Mouse (Mus musculus): ENCODE data around the gene Kmt5a. TPM values are rescaled to one million over a fixed set of nuclear protein-coding genes. Genes with fewer than 3 reads are reported as not detected.
"Not testable (repeated sequence)": the region's sequence is repeated elsewhere in the genome, so short reads cannot be mapped to it uniquely, and the experiment has no call there.

The Kmt5a gene
- polyA plus RNA-seq, 1 experiment = 53.7 TPM

GRCm38 (mm10) chr5:124445621-124446293, 6.0 kb downstream of the Kmt5a start:
- peak; percentile 71 for DNase-seq (ENCODE audit: low spot score)

- peak; percentile 60 for DNase-seq (ENCODE audit: low spot score)
Measured at GRCm38 (mm10) chr5:124446301-124446881, 6.7 kb downstream of the Kmt5a start.

GRCm38 (mm10) chr5:124449494-124449893, 9.8 kb downstream of the Kmt5a start:
- no peak for DNase-seq (ENCODE audit: low spot score)

DNA sequence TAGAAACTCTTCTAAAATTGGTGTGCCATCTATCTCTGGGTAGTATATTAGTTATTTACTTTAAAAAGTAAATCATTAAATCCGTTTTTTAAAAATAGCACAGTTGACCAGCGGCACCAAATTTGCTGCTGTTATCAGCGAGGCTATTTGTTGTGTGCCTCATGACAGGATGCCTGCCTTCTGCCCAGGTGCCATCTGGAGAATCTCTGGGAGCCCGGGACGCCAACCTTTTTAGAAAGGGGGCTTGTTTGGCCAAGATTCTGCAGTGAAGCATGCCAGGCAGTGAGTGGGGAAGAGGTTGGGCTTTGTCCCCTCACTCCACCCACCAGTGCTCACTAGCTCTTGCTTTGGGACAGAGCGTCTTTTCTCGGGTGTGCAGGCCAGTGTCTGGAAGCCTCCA, 10.3 kb downstream of the Kmt5a start:
- no peak for DNase-seq (ENCODE audit: low spot score)

DNA sequence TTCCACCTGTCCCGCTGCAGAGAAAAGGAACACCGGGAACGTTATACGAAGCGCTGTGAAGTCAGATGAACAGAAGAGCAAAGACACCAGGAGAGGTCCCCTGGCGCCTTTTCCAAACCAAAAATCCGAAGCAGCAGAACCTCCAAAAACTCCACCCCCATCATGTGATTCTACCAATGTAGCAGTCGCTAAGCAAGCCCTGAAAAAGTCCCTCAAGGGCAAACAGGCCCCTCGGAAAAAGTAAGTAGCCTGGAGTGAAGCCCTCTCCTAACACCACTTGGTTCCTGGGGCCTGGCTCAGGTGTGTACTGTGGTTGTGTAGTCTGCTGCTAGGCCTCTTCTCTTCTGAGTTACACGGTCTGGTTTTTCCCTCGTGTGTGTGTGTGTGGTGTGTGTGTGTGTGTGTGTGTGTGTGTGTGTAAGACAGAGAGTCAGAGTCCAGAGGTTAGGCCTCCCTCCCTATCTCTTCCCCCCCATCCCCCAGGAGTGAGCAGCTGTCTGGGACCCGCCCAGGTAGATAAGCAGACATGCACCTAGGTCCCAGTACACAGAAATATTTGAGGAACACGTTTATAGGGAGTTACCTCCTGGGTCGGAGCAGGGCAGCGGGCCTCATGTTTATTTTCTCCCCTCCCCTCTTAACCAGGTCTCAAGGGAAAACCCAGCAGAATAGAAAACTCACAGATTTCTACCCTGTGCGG, 11.1 kb downstream of the Kmt5a start:
- no peak for DNase-seq (ENCODE audit: low spot score)

DNA sequence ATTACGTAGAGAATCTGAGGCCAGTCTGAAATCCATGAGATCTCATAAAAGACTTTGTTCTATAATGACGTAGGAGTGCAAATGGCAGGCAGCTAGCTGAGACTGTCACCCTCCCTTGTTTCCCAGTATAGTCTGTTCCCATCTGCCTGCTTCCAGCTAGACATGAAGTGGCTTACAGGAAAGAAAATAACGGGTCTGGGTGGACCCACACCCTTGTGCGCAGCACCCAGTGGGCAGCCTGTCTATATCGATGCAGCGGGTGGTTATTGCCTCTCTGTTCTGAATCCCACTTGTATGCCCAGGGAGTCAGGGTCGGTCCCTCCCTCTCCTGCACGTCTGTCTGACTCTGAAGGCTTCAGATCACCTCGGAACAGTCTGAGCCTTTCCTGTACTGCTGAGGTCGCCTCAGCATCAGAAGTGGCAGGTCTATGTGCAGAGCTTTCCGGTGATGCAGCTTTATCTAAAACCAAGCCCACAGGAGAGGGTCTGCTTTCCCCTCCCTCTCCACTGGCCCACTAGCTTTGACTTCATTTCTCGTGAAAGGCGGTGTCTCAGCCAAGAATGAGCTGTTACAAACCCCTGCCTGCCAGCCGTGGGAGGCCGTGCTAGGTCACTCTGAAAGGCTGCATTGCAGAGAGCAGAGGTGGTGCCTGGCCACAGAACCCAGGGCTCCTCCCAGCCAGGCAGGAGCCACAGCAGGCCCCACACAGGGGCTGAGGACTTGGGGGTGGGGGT, 12.9 kb downstream of the Kmt5a start:
- DNase-seq (ENCODE audit: low spot score) = no peak

DNA sequence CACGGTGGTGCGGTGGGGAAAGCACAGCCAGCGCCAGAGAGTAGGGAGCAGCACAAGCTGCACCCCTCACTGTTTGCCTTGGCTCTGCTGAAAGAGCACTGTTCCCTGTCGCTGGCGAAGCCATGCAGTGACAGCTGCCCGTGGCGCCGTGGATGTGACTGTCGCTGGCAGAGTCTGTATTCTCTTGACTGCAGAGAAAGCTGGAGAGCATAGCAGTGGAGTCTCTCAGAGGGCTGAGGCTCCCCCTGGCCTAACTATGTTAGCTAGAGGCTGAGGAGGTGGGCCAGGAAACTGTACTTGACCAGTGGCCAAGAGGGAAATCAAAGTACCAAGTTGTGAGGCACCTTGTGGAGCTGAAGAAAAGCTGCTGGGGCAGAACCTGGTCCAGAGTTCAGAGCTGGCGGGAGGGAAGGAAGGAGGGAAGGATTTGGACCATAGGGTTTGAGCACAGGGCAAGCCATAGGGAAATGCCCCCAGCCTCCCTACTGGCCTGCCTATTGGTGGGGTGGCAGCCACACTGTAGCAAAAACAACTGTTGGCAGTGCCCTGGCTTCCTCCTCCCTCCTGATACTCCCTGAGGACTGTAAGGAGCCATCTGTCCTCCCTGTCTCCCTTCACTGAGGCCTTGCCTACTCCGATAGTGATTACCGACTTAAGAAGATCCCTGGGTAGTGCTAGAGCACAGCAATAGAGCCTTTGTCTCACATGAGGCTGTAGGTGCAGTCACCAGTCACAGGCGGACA, 13.8 kb downstream of the Kmt5a start:
- DNase-seq (ENCODE audit: low spot score) = no peak

DNA sequence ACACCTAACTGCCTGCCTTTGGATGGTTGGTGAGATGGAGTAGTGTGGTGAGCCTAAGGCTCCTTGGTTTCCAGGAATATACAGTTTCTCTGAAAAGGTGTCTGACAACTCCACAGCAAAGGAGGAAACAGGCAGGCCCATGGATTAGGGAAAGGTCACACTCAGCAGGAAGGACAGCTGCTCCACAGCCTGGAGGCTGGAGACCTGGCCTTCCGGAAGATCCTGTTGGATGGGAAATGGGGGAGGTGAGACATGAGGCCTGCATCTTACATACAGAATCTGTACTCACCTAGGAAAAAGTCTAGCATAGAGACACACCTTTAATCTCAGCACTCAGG, 14.3 kb downstream of the Kmt5a start:
- DNase-seq (ENCODE audit: low spot score) = no peak

DNA sequence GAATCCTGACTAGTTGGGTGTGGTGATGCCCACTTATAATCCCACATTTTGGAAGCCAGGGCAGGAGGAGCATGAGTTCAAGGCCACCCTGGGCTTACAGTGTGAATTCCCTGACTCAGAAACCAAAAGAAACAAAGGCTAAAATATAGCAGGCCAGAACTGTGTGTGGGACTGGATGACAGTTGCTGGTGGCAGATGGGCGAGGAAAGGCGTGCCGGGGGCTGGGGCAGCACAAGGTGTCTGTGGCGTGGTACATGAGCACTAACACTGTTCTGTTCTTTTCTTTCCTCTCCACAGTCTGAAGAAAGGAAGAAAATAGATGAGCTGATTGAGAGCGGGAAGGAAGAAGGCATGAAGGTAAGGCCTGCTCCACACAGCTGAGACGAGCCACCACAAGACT, 17.0 kb downstream of the Kmt5a start:
- no peak for DNase-seq (ENCODE audit: low spot score)

GRCm38 (mm10) chr5:124460922-124461321, 21.2 kb downstream of the Kmt5a start:
- not testable (repeated sequence) for DNase-seq (ENCODE audit: low spot score)

DNA sequence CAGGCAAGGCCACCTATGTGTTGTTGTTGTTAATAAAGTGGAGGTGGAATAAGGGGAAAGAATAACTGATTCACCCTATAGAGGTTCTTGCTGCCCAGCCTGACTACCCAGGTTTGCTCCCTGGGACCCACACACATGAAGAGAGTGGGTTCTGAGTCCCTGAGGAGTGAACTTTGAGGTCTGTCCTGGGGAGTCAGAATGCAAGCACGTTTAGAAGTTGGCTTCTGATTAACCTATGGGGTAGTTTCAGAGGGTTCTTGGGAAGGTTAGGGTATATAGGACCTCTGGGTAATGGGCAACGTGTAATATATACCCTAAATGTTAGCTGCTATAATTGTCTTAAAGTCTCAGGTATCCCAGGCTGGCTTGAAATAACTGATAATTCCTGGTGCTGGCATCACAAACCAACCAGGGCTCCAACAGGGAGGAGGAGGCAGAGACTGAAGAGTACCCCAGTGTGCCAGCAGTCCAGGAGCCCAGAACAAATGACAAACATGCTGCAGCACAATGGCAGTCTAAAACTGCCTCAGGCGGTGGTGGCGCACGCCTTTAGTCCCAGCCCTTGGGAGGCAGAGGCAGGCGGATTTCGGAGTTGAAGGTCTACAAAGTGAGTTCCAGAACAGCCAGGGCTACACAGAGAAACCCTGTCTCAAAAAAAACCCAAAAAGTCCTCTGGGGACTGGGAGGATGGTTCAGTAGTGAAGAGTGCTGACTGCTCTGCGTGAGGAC, 22.7 kb downstream of the Kmt5a start:
- DNase-seq (ENCODE audit: low spot score) = no peak

DNA sequence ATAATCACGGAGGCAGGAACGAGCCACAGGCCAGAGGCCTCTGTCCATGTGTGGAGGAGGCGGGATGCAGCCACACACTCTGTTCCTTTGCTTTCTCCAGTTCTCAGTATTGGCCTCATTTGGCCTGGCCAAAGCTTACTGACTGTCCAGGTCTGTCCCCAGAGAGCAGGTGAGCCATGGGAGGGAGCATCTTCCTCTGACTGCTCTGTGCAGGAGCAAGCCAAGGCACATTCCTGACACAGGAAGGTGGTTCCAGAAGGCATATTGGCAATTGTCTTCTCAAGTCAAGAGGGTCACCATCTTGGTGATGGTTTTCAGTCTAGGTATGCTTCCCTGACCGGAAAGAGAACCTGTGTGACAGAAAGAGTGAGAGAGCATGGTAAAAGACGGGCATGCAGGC, 23.7 kb downstream of the Kmt5a start:
- no peak for DNase-seq (ENCODE audit: low spot score)

GRCm38 (mm10) chr5:124464905-124465304, 25.2 kb downstream of the Kmt5a start:
- no peak for DNase-seq (ENCODE audit: low spot score)

GRCm38 (mm10) chr5:124467766-124468165, 28.0 kb downstream of the Kmt5a start:
- no peak for DNase-seq (ENCODE audit: low spot score)

- DNase-seq (ENCODE audit: low spot score) = no peak
Measured at GRCm38 (mm10) chr5:124468365-124468764, 28.6 kb downstream of the Kmt5a start.

- no peak for DNase-seq (ENCODE audit: low spot score)
Measured at GRCm38 (mm10) chr5:124469486-124469885, 29.8 kb downstream of the Kmt5a start.

GRCm38 (mm10) chr5:124470591-124471171, 31.0 kb downstream of the Kmt5a start:
- no peak for DNase-seq (ENCODE audit: low spot score)

GRCm38 (mm10) chr5:124478873-124479204, 39.1 kb downstream of the Kmt5a start:
- no peak for DNase-seq (ENCODE audit: low spot score)

DNA sequence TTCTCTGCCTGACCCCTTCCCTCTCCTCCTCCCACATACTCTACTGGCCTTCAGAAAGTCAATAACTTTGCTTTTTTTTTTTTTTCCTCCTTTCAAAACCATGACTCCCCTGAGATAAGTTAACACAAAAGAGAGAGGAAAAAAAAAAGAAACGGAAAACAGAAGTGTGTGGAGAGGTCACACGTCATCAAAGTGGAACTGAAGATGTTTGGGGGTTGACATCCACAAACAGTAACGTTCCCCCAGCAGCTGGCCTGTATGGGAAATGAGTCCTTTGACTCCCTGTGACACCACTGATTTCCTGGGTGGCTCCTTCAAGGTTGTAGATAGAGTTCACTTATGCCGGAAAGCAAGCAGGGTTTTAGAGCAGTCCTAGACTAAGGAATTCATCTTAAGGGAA, 40.4 kb downstream of the Kmt5a start:
- DNase-seq (ENCODE audit: low spot score) = no peak

DNA sequence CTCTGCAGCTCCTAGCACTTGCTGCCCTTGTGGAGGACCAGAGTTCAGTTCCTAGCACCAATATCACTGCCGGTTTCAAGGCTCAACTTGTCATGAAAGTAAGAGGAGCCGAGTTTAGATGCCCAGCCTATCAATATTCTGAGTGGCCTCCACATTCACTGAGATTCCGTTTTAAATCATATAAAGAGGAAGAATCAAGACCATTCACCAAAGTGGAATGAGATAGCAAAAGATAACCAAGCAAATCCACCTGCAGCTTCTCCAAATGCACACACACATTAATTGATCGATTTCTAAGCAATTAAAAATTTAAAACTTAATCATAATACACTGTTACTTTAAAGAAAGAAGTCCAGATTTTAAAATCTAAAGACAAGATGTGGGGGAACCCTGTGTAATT, 42.0 kb downstream of the Kmt5a start:
- DNase-seq (ENCODE audit: low spot score) = no peak

GRCm38 (mm10) chr5:124482436-124482965, 42.8 kb downstream of the Kmt5a start:
- DNase-seq (ENCODE audit: low spot score) = no peak

Measured in urinary bladder, adult 2 months (tissue).